Mouse (Mus musculus): ENCODE data around the gene Adarb2.

DNA sequence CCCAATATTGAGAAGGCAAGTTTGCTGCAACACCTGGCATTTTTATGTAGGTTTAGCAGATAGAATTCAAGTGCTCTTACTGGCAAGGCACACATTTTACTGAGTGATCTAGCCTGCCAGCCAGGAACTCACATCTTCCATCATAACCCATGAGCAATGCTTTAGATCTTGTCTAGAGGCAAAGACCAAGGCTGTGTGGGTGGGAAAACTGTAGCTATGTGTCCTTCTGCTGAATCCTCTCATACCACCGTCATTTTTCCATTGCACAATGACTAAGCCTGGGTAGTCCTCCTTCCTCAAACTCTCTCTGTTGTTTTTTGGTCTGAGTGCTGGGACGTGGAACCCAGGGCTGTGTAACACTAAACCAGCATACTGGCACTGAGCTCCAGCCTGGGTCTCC is 340.0 kb downstream of the Adarb2 start:
- TF ChIP-seq CTCF (IDR thresholded peaks at IDR 0.05; ENCODE audit: low read depth): no peak
- no peak for TF ChIP-seq EP300 (optimal IDR thresholded peaks at IDR 0.05)
